ENCODE assay signal across 8 mouse cellular contexts in the genomic region with DNA sequence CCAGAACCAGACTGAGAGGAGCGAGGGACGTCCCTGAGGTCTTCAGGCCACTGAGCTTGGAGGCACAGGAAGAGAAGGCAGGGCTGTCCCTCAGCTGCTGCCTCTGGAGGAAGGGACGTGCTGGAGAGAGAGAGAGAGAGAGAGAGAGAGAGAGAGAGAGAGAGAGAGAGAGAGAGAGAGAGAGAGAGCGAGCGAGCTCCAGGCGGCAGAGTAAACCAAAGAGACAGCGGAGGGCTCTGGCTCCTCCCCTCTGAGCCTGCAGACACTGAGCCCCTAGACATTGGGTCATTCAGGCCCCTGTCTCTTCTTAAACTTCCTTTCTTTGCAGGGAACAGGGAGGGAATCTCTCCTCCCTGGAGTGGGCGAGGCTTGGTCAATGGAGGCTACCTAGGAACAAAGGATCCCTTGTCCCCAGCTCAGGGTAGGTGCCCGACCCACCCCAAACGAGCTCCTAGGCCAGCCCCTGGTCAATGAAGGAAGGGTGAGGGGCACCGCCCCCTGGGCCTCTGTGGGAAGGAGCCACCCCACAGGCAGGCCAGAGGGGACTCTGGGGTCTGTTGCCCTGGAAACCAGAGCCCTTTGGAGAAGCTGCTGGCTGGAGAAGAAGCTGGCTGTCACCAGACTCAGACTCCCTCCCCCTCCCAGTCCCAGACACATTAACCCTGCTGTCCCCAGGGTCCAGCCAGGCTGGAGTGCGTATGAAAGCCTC. TPM values are rescaled to one million over a fixed set of nuclear protein-coding genes. Genes with fewer than 3 reads are reported as not detected.
DNase-seq lines count a peak whose midpoint lies in the region; ATAC-seq lines count a peak whose summit lies in the region.

No protein-coding gene starts in this region.

- peak; percentile 80 for ATAC-seq in limb, embryonic 12.5 days (ENCODE audit: insufficient number of reproducible peaks, insufficient read depth, low FRiP score, low TSS enrichment, low read depth)

- peak overlapping the region; percentile 45 for H3K4me2 ChIP-seq in limb, embryonic 12.5 days

- H3K27me3 ChIP-seq in limb, embryonic 12.5 days: no peaks in the 10 kb centered on the region

- H3K9ac ChIP-seq in limb, embryonic 12.5 days (replicated peaks): peak overlapping the region; percentile 31

- peak overlapping the region; percentile 92 for H3K27ac ChIP-seq in limb, embryonic 12.5 days

- peaks cover 49% of the 10 kb centered on the region for H3K4me1 ChIP-seq in limb, embryonic 12.5 days (replicated peaks)

- no peaks in the 10 kb centered on the region for H3K9me3 ChIP-seq in limb, embryonic 12.5 days

- peaks cover 7% of the 10 kb centered on the region; the same call in 1 of the 2 replicates for H3K36me3 ChIP-seq in limb, embryonic 12.5 days

- 3% methylated on average over 10 of the region's 12 CpGs for WGBS in limb, embryonic 12.5 days

- H3K4me3 ChIP-seq in limb, embryonic 12.5 days (replicated peaks): peak overlapping the region; percentile 6; the same call in 1 of the 2 replicates

- DNase-seq in MN1 (ENCODE audit: low spot score): peak; percentile 82
- DNase-seq in embryo, embryonic 11 days: peak; percentile 93
- DNase-seq in heart, adult 8-10 months (ENCODE audit: low spot score): peak; percentile 50
- peak; percentile 63 for DNase-seq in kidney, adult 18-20 months
- DNase-seq in neural tube, embryonic 10.5 days (ENCODE audit: extremely low spot score, low spot score): peak; percentile 93
- DNase-seq in thymus, postnatal 14 days: no peak
- no peak for DNase-seq in thymus, postnatal 4 days

RNA-seq across cellular contexts. Expression of a gene that starts 41.2 kb away (rescaled TPM):
- 10 to 100 TPM; 59.6 to 80.5 (median 71.9) TPM for total RNA-seq in heart, adult 8-10 months (2022)
- 18.1 and 20.0 TPM in 2 replicates for polyA plus RNA-seq in limb, embryonic 12.5 days (2016; fragmentation: Nextera tagmentation; extraction: Ambion mirVana)

Comparison
In these comparisons a context has a peak if more than half of its experiments do, and no peak if none do; other contexts are left out.
1. DNase-seq: peak in MN1 (single experiment), embryo, embryonic 11 days (single experiment), heart, adult 8-10 months (single experiment), kidney, adult 18-20 months (single experiment) and neural tube, embryonic 10.5 days (single experiment); none in thymus, postnatal 14 days (single experiment) and thymus, postnatal 4 days (single experiment).